Mouse (Mus musculus) ES-E14 (cell line): Measurements from ENCODE around the gene Stk24.

Source experiments
- HCFC1 ChIP-seq: IDR thresholded peaks from 2 replicates; pipeline ENCODE4 v1.6.1; 2012; ENCODE audit warnings: low read length, inconsistent platforms, borderline replicate concordance; ENCODE audit not compliant: insufficient read depth
- MAFK ChIP-seq: IDR thresholded peaks from 2 replicates; pipeline ENCODE4 v1.6.1; 2014; ENCODE audit warnings: mild to moderate bottlenecking, low read depth, low read length, inconsistent platforms; ENCODE audit not compliant: insufficient read depth
- ZC3H11A ChIP-seq: IDR thresholded peaks from 2 replicates; pipeline ENCODE4 v1.6.1; 2012; ENCODE audit warnings: low read depth, mild to moderate bottlenecking, inconsistent platforms, low read length, borderline replicate concordance
- ZNF384 ChIP-seq: IDR thresholded peaks from 2 replicates; pipeline ENCODE4 v1.6.1; 2012; ENCODE audit warnings: low read depth, low read length, inconsistent platforms

DNA sequence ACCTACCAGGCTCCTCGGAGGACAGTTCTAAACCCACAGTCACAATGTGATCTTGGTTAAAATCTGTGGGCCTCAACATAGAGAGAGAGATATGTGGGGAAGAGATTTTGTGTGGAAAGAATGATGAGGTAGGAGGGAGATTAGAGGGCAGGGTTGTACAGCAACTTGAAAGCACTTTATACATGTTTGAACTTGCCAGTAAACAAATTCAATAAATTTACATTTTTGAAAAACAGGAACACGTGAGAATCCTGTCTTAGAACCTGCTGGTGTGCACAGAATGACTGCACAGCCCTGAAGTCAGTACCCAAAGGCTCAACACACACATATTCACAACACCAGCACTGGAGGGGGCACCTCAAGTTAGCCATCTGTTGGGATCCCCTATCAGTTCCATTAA, 68.7 kb downstream of the Stk24 start:
- TF ChIP-seq HCFC1: no peak
- no peak for TF ChIP-seq ZNF384
- TF ChIP-seq MAFK: no peak
- no peak for TF ChIP-seq ZC3H11A
